Mouse (Mus musculus) v-Abl transformed pro-B cells (cell line): ENCODE data around the gene Cav2.

ENCODE experiments used
- in situ Hi-C, 2 experiments: fragments of 400-800 bp; cut with MboI; formaldehyde crosslinking; loops; one replicate each; pipeline ENCODE4 v1.15.1; 2025; ENCODE audit not compliant: unreplicated experiment in 2 of 2

Cav2 gene

GRCm38 (mm10) chr6:17280939-17281756 is at the start of gene Cav2:
Gene Cav2 (plus strand): TSS chr6:17281185.
- in situ Hi-C loops, result no loop called here

GRCm38 (mm10) chr6:17239693-17240092 is 41.3 kb upstream of the Cav2 start:
- in situ Hi-C loops, result no loop called here

- in situ Hi-C loops, result no loop called here
Observed at GRCm38 (mm10) chr6:17241013-17241412, 40.0 kb upstream of the Cav2 start.

GRCm38 (mm10) chr6:17246959-17247358 is 34.0 kb upstream of the Cav2 start:
- in situ Hi-C loops, result no loop called here

GRCm38 (mm10) chr6:17247673-17248072 is 33.3 kb upstream of the Cav2 start:
- in situ Hi-C loops, result no loop called here

- in situ Hi-C loops, result no loop called here
Observed at GRCm38 (mm10) chr6:17248241-17248640, 32.7 kb upstream of the Cav2 start.

- in situ Hi-C loops, result no loop called here
Observed at GRCm38 (mm10) chr6:17251958-17252357, 29.0 kb upstream of the Cav2 start.

- in situ Hi-C loops, result no loop called here
Observed at GRCm38 (mm10) chr6:17258142-17258541, 22.8 kb upstream of the Cav2 start.

- in situ Hi-C loops, result no loop called here
Observed at GRCm38 (mm10) chr6:17258911-17259310, 22.1 kb upstream of the Cav2 start.

GRCm38 (mm10) chr6:17262786-17263185 is 18.2 kb upstream of the Cav2 start:
- in situ Hi-C loops, result no loop called here

GRCm38 (mm10) chr6:17265043-17265442 is 15.9 kb upstream of the Cav2 start:
- in situ Hi-C loops, result no loop called here

- in situ Hi-C loops, result no loop called here
Observed at GRCm38 (mm10) chr6:17266466-17266865, 14.5 kb upstream of the Cav2 start.

- in situ Hi-C loops, result no loop called here
Observed at GRCm38 (mm10) chr6:17278366-17278765, 2.6 kb upstream of the Cav2 start.

- in situ Hi-C loops, result no loop called here
Observed at GRCm38 (mm10) chr6:17281757-17282092, 740 bp downstream of the Cav2 start.

GRCm38 (mm10) chr6:17282159-17282558 is 1.2 kb downstream of the Cav2 start:
- in situ Hi-C loops, result no loop called here

GRCm38 (mm10) chr6:17283834-17284233 is 2.8 kb downstream of the Cav2 start:
- in situ Hi-C loops, result no loop called here

GRCm38 (mm10) chr6:17286381-17286780 is 5.4 kb downstream of the Cav2 start:
- in situ Hi-C loops, result no loop called here

GRCm38 (mm10) chr6:17295116-17295515 is 14.1 kb downstream of the Cav2 start:
- in situ Hi-C loops, result no loop called here

GRCm38 (mm10) chr6:17305954-17306601 is 25.1 kb downstream of the Cav2 start, which contains the start of gene Cav1:
Gene Cav1 (plus strand): TSS chr6:17306335.
- in situ Hi-C loops, result no loop called here

GRCm38 (mm10) chr6:17306602-17307325 is 25.8 kb downstream of the Cav2 start:
- in situ Hi-C loops, result no loop called here

GRCm38 (mm10) chr6:17307461-17308115 is 26.6 kb downstream of the Cav2 start:
- in situ Hi-C loops, result no loop called here
